8 mouse cellular contexts compared by ENCODE assay signal in genomic region chr14:32085486-32086201, GRCm38 (mm10). TPM values are rescaled to one million over a fixed set of nuclear protein-coding genes. Genes with fewer than 3 reads are reported as not detected.
A peak's percentile ranks its signal among the peaks of the same experiment; 100 is the strongest.
DNase-seq lines count a peak whose midpoint lies in the region; ATAC-seq lines count a peak whose summit lies in the region.

Gene Dph3, minus strand, starts transcription at chr14:32085729.

- H3K36me3 ChIP-seq in hindbrain, embryonic 14.5 days (replicated peaks; ENCODE audit: control insufficient read depth, insufficient read depth): peaks cover 24% of the 10 kb centered on the region

- peak within 1 kb of the TSS; percentile 54 for H3K4me3 ChIP-seq in hindbrain, embryonic 14.5 days (replicated peaks; ENCODE audit: low read length)

- H3K4me2 ChIP-seq in hindbrain, embryonic 14.5 days (replicated peaks): peak within 1 kb of the TSS; percentile 73

- ATAC-seq in hindbrain, embryonic 14.5 days (ENCODE audit: low FRiP score): peak; percentile 97

- WGBS in hindbrain, embryonic 14.5 days: under 1% methylated on average over 43 of the region's 43 CpGs

- peak within 1 kb of the TSS; percentile 74 for H3K9ac ChIP-seq in hindbrain, embryonic 14.5 days

- DNase-seq in R1 (ENCODE audit: low read depth, low spot score): peak; percentile 99
- DNase-seq in cerebellum, postnatal 25 days: peak; percentile 99 to 100
- peak; percentile 99 for DNase-seq in frontal cortex, postnatal 25 days (ENCODE audit: low spot score in 2 of 2)
- peak; percentile 97 for DNase-seq in hindbrain, embryonic 14.5 days (ENCODE audit: low spot score)
- peak; percentile 99 for DNase-seq in layer of hippocampus, postnatal 36 days
- peak; percentile 100 for DNase-seq in lung, postnatal 36 days
- peak; percentile 98 for DNase-seq in retina, postnatal 1 day
- peak; percentile 99 for DNase-seq in urinary bladder, adult 18-20 months (ENCODE audit: low spot score in 2 of 2)

- no peaks in the 10 kb centered on the region for H3K9me3 ChIP-seq in hindbrain, embryonic 14.5 days (ENCODE audit: control insufficient read depth, low read length)

- peaks cover 12% of the 10 kb centered on the region for H3K4me1 ChIP-seq in hindbrain, embryonic 14.5 days (replicated peaks; ENCODE audit: control insufficient read depth, insufficient read depth, low read length)

- peak within 1 kb of the TSS; percentile 81 for H3K27ac ChIP-seq in hindbrain, embryonic 14.5 days

- no peaks in the 10 kb centered on the region for H3K27me3 ChIP-seq in hindbrain, embryonic 14.5 days (ENCODE audit: control insufficient read depth, insufficient read depth, low read length)

RNA-seq across cellular contexts. Expression of gene Dph3, which starts in this region (rescaled TPM):
- 71.3 and 74.9 TPM in 2 replicates for polyA plus RNA-seq in hindbrain, embryonic 14.5 days (2014; fragmentation: Nextera tagmentation; extraction: Ambion mirVana)
- 10 to 100 TPM; 35.1 to 37.5 TPM for total RNA-seq in layer of hippocampus, postnatal 36 days (2021)

Comparison
In these comparisons a context has a peak if more than half of its experiments do, and no peak if none do; other contexts are left out.
1. Peak in every context shown above with its lines: DNase-seq, ATAC-seq, H3K4me3 ChIP-seq and H3K27ac ChIP-seq.